Mouse (Mus musculus) 3T3-L1 (cell line): ENCODE measurements around the gene Pip5k1b.
A peak's percentile ranks its signal among the peaks of the same experiment; 100 is the strongest.

Experiments
- DNase-seq: peaks from one replicate; pipeline ENCODE4 v3.0.0-alpha.2; 2015; ENCODE audit warnings: low read depth, low spot score

Pip5k1b gene

DNA sequence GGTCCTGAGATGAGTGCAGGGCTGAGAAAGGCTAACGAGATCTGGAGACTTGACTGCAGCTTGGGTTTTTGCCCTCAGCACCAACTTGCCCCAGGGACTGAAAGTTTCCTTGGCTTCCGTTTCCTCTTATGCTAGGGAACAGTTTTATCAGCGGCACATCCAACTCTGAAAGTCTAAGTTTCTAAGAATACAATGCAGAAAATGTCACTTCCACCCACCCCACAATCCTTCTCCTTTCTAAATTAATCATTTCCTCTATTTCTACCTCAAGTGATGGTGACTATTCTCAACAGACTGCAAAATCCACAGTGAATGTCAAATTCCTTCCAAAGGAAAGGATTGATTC, 138.0 kb downstream of the Pip5k1b start:
- no peak for DNase-seq

DNA sequence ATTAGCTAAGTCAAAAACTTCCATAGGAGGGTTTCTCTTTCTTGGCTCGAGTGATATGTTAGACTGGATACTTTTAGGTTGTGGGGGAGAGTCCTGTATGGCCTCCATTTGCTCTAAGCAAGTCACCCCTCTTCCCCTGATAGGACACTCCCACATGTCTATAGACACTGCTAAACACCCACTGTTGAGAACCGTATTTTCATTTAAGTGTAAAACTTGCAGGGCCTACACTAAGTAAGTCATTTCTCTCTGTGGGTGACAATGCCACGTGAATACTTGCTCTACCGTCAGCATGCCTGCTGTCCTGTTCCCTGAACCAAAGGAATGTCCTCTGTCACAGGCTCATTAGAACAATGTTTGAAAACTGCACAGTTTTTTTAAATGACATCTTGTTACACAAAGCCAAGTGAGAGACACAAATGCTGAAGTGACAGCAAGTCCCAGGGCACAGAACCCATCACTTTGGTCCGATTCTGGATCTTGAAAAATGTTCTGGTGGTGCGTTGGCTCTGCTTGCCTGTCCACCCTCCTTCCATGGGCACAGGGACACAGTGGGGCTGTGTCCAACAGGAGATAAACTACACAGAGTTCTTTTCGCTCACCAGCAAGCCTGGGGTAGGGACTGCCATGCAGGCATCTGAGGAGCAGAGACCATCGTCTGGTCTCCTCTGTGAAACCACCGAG, 138.6 kb downstream of the Pip5k1b start:
- no peak for DNase-seq

DNA sequence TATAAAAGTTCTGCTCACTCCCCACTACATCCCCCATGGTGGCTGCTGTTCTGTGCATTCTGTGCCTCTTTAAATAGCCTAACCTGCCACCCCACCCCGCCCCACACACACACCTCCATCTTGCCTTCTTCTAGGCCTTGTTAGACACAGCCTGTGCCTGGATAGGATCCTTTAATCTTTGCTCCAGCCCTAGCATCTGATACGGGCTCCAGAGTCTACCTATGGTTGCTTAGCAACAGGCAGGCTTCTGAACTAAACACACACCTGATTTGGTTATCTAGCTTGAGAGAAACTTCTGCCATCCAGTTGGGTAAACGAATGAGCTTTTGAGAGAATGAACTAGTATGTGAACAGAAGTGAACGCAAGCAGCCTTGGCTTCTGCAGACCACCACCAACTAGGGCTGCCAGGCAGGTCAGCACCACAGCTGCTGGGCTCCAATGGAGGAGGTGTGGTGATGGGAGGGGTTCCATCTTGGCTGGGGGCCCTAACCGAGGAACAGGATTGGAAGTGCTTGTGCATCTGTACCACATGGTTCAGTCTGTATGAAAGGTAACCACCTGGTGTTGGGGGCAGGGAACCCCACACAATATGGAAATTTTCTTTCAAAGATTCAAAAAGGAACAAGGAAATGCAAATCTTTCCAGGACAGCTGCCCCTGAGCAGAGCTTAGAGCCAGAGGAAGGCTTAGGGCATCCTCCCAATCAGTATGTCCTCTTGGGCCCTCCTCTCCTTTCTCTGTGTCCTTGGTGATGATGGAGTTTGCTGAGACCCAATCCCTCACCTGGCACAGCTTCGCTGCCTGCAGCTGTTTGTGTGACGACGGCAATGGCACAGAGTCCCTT, 139.7 kb downstream of the Pip5k1b start:
- no peak for DNase-seq

DNA sequence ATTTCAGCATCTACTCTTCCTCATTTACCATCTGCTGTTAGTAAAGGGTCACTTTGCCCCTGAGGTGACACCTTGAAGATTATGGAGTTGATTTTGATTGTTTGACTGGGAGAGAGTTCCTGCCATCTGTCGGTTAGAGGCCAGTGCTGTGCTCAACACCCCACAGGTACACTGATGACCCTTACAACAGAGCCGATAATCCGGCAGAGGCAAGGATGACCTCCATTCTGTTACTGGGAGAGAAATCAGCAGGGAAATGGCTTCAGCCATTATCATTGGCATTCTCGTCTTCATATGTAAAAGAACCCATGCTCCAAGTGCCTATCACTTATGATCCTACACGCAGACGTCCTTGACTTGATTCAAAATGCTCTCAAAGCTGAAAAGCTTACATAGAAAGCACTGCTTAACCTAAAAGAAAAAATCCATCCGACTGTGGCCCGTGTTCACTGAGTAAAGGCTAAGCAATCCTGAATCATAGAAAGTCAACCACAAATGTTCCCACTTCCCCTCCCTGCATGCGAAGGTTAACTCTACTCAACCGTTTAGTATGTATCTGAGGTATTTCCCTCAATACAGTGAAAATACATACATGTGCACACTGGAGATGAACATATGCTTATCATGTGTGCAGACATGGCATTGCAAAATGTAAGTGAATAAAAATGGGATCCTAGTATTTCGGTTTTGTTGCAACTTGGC, 146.7 kb downstream of the Pip5k1b start:
- DNase-seq, result no peak

DNA sequence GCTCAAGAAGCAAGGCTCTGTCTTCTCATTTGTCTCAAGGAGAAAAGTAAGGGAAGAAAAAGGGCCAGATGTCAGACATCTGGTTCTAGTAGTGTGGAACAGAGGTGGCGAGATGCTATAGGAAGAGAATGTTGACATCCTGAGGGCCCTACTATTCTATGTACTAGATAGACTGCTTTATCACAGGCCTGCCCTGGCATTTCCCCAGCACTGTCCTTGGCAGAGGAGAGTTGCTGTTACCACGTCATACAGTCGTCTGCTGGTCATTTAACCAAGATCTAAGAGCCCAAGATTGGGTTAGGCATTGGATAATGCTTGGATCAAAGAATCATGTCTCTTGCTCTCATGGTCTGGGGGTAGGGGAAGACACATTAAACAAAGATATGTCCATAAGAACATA, 151.0 kb downstream of the Pip5k1b start:
- DNase-seq, result no peak

DNA sequence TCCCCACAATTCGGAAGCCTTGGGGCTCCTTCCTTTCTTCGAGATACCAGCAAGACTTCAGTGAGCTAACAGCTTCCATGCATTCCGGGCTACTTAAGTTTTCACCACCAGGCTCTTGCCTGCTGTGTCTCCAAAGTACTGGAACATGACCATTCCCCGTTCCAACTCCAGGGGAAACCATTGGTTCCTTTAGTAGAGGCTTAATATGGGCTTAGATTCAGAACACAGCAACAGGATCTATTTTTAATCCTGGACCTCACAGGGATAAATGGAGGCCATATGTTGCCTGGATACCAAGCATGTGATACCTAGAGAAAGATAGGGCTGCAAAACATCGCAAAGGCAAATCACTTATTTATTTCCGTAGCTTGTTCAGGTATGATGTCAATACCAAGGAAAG, 152.4 kb downstream of the Pip5k1b start:
- DNase-seq, result no peak

DNA sequence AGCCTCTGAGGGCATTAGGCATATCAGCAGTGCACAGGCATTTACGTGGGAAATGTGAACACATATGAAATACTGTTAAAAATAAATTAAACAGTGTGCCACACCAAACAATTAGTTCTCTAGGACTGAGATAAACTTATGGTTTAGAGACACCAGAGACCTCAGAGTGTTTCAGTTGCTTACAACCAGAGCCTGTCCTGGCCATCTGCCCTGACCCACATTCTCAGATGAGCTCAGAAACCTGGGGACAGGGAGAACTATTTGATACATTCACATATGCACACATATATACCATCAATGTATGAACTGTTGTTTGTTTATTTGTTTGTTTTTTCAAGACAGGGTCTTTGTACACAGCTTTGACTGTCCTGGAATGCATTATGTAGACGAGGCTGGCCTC, 161.8 kb downstream of the Pip5k1b start:
- DNase-seq, result no peak

DNA sequence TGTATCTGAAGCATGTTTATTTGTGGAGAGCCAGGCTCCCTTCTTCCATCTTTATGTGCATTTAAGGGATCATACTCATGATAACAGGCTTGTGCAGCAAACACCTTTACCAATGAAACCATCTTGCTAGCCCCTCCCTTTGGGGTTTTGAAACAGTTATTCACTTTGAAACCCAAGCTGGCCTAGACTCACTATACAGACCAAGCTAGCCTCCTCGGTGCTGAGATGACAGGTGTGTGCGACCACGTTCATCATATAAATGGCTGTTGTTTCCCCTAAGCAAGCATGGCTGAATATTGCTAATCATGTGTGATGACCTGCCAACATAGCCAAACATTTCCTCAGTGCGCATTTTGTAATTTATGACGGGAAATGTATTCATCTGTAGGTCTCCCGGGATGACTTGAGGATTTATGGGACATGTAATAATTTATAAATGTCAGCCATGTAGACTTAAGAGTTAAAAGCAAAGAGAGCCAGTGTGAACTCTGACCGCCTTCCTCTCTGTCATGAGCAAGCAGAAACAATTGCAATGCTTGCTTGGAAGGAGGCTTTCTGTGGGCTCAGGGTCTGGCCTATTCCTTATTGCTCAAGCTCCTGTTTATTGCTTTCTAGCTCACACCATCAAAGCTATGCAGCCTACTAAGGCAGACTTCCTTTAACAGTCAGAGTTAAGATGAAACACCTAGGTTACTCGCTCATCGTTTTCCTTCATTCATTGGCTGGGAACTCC, 164.0 kb downstream of the Pip5k1b start:
- DNase-seq, result no peak

DNA sequence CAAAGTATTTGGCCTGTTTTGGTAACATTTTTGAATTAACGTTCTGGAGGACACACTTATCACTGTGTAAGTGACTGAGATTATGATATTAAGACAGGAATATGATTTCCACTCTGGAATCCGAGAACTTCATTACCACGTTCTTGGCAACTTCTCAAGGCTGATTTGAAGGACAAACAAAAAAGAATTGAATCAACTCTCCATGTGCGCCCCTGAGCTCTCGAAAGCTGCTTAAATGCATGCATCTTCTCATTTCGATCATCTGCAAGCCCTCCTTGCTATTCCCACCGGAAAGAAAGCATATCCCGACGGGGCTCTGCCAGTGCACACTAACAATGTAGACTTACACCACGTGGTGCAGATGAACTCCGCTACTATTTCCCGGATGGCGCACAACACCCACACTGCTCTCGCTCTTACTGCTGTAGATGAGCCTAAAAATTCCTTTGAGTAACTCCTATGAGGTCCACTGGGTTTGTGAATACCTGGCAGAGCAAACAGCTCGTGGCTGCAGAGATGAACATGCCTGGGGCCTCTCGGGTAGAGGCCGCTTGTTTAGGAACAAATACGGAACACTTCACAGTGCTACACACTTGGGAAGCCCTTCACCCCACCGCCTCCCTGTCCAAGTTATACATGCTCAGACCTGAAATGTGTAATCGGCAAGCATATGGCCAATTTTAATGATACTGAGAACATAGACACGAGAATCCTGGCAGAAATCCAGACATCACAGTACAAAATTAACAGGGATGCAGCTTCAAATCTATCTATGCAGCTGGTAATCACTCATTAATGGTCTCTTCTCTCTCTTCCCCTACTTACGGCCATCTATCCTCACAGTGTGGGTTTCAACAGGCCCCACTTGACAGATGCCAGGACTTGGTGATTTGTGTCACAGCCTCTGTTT, 168.5 kb downstream of the Pip5k1b start:
- no peak for DNase-seq

DNA sequence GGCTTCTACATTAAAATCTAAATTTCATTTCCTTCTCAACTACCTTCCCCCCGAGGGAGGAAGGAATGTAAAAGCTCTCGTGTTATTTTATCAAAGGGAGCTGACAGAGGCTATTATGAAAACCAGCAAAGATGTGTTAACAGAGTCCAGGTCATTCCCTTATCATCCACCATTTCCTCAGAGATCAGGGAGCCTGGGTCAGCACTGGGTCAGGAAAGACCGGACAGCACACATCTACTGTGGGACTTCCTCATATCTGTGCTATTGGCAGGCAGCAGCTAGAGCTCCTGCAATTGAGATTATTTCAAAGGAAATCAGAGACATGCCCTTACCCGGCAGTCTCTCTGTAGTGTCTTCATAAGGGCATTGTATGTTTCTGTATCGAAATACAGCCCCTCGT, 177.2 kb downstream of the Pip5k1b start:
- no peak for DNase-seq

DNA sequence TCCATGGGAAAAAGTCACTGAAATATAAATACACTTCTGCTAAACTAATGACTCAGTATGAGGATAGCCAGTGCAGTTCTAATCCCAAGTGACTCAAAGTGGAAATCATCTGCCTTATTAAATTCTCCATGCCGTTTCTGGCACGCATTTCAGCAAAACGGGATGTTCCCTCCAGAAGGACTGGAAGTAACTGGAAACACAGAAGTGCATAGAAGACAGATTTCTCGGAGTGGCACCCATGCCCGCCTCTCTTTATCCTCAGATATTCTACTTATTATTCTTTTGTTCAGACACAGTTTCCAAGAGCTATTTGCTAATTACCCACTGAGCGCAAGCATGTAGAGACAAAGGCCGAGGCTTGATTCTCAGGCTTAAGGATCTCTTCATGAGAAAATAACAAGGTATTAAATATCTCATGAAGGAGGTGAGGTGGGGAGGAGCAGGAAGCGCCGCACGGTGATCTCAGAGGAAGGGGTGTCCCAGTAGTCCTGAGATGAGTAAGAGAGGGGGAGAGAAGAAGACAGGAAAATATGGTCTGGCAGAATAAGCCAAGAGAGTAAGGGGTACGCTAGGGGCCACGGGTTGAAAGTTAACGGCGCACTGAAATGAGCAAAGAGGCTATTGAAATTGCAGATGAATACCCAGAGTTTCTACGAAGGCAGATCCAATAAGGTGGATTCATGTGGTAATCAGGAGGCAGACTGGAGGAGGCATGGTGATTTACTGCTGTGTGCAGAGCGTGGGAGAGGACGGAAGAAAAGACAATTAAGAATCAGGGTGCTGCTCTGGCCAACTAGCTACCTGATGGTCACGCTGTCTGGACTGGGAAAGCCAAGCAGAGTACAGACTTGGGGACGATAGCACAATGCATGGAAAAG, 183.7 kb downstream of the Pip5k1b start:
- no peak for DNase-seq

DNA sequence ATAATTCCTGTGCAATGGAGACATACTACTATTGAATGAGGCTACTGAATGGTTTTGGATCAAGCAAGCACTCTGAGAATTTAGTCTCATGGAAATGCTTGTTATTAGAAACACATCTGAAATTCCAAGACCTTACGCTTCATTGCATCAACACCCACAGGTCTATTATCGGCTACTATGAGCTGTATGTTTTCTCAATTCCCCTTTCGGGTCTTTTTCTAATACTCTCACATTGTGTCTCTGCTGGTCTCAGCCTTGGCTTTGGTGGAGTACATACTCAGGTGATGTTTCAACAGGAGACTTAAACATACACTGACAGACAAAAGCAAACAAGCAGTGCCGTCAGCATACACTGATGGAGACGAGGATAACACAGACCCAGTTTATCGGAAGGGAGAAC, 187.3 kb downstream of the Pip5k1b start:
- no peak for DNase-seq

DNA sequence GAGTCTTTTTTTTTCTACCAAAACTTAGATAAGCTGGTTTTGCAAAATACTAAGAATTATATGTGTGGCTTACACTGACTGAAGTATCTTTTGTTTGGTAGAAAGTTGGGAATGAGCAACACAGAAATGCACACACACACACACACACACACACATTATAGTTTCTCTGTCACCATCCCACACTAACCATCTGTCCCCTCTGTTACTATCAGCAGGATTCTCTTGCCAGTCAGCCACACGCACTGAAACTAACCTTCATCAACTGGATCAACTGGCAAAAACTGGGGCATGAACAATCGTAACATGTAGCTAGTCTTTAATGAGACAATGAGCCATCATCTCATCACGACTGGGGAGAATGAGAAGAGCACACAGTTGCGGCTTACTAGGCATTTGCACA, 187.9 kb downstream of the Pip5k1b start:
- DNase-seq, result no peak

DNA sequence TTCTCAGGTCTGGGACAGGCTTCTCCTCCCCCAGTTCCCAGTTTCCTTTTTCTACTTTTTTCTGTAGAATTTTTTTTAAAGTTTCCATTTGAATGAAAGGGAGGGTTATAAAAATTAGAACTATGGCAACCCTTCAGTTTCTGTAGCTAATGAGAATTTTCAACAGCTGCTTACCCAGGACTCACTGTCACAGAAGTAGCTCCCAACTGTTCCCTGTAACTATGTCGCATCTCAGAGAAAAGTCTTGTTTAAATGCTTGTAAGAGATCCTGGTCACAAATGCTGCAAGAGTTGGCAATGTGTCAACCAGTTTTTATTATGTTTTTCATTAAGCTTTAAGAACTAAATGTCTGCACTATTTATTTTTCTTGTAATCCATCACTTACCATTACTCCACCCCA, 188.9 kb downstream of the Pip5k1b start:
- DNase-seq, result no peak

DNA sequence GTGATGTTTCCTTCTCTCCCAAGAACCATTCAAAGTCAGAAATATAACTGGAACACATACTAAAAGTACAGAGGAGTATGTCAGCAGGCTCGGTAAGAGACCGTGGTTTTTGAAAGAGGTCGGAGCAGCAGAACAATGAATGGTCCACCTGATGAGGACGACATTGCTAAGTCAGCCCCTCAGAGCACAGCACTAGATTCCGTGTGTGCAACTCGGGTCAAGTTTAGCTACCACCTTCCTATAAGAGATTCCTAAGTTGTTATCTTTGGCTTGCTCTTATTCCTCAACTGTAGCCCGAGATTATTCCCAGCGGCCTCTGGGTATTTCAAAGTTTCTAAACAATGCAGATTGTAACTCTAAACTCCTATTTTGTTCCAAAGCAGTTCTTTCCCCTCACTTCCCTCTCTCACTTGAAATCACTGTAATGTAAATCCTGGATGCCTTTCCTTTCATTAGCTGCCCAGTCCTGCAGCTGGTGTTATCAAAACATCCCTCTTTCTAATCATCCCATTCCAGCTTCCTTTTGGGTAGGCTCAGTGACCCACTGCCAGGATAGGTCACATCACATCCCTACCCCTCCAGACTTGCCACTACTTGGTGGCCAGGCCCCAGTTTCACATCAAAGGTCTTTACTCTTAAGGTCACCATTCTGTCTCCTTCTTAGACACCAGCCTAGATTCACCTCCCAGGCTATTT, 192.9 kb downstream of the Pip5k1b start:
- no peak for DNase-seq

DNA sequence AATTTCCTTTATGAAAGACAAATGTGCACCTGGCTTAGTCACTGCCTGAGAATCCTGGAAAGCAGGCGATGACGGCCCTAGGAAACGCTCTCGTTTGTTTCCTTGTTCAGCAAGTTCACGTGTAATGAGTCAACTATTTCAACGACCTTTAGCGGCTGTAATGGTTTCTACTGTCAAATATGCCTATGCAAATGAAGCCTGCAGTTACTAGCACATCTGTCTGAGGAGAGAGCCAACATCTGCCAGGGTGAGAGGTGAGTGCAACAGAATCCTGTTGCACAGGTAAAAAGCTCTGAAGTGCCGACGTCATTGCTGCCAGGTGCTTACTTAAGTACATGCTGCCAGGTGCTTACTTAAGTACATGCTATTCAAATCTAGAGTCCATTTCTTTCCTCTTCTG, 196.4 kb downstream of the Pip5k1b start:
- no peak for DNase-seq

DNA sequence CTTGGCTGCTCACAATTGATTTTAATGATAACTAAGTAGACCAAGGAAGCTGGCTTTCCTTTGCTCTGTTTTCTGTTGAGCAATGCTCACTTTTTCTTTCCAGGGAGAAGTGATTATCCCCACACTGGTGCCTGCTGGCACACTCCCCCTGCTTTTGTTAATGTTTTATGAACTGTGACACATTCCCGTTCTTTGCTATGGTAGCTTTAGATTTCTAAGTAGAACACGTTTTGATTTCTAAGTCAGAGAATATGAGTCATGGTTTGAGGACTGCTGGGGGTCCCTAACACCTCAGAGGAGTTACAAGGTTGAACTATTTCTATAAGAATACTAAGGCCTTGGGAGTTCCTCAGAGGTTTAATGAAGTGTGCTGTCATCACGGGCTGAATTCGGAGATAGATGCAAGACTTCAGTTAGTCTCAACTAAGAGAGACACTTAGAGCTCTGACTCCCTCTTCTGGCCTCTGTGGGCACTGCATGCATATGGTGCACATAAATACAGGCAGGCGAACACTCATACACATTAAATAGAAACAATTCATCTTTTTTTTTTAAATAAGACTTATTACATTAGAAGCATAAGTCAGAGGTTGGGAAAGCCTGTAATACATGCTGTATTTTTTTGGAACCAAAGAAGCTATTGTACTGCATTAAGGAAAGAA, 203.2 kb downstream of the Pip5k1b start:
- DNase-seq, result no peak

DNA sequence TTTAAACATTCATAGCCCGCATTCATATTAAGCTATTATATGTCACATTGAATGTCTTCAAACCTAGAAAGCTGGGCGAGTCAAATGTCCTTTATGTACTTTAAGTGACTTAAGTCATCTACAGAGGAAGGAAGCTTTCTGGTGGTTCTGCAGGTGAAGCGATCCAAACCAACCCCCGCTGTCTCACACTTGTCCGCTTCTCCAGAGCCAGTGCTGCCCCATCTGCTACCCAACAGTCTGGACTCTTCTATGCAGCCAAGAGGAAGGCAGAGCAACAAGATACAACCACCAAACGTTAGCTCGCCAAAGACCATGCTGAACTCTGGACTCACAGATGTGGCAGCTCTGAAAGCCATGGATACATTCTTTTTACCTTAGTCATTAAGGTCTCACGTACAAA, 211.2 kb downstream of the Pip5k1b start:
- peak; percentile 60 for DNase-seq

DNA sequence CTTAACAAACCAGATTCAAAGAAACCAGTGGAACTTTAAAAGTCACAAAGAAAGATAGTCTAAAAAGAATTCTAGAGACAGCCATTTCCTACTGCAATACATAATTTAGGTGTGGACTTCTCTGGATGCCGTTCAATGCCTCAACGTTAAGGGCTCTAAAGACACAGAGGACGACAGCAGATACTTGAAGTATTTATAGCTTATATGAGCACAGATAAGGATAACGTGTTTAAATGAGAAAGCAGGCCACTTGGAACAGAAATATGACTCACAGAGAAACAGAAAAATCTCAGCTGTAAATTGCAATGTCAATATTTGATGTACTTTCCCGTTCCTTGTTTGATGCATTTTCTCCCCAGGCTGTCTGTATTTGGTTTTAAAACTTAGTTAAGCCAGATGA, 212.9 kb downstream of the Pip5k1b start:
- DNase-seq, result peak; percentile 73
